Mouse (Mus musculus): Measurements from ENCODE around the gene Begain.

- no peak for TF ChIP-seq CTCF (IDR thresholded peaks at IDR 0.05; ENCODE audit: extremely low read depth, insufficient read depth, insufficient read length, insufficient replicate concordance)
- TF ChIP-seq POLR2A (IDR thresholded peaks at IDR 0.05; ENCODE audit: low read depth, low read length): no peak
Observed at GRCm38 (mm10) chr12:109085674-109086073, 17.7 kb upstream of the Begain start.
